Mouse (Mus musculus) kidney, embryonic 16.5 days (tissue): ENCODE measurements around the gene Evpl. TPM values are rescaled to one million over a fixed set of nuclear protein-coding genes. Genes with fewer than 3 reads are reported as not detected.
A peak's percentile ranks its signal among the peaks of the same experiment; 100 is the strongest.

Experiments
- ATAC-seq: fragments of 200-750 bp; cut with Nextera tagmentation; 2 replicates; pipeline ENCODE4 v1.8.0; 2017; ENCODE audit warnings: moderate TSS enrichment; ENCODE audit not compliant: low FRiP score, low TSS enrichment
- H3K27ac ChIP-seq: fragments of 300-500 bp; sonication (generic); 2 replicates; pipeline ENCODE4 v1.5.1; 2014; ENCODE audit warnings: low read length
- H3K27me3 ChIP-seq: fragments of 300-500 bp; sonication (generic); 2 replicates; pipeline ENCODE4 v1.6.1; 2014; ENCODE audit warnings: low read length, control low read depth, mixed read lengths; ENCODE audit not compliant: insufficient read depth
- H3K36me3 ChIP-seq: fragments of 300-500 bp; sonication (generic); 2 replicates; pipeline ENCODE4 v1.6.1; 2014; ENCODE audit warnings: low read length, control low read depth, mixed read lengths; ENCODE audit not compliant: insufficient read depth
- H3K4me1 ChIP-seq: fragments of 300-500 bp; sonication (generic); 2 replicates; pipeline ENCODE4 v1.6.1; 2014; ENCODE audit warnings: low read length, control low read depth, mixed read lengths; ENCODE audit not compliant: insufficient read depth
- H3K4me2 ChIP-seq: fragments of 300-500 bp; sonication (generic); replicated peaks from 2 replicates; pipeline ENCODE4 v1.6.1; 2014; ENCODE audit warnings: low read depth, low read length
- H3K4me3 ChIP-seq: fragments of 300-500 bp; sonication (generic); 2 replicates; pipeline ENCODE4 v1.5.1; 2014; ENCODE audit warnings: mild to moderate bottlenecking, low read length
- H3K9ac ChIP-seq: fragments of 300-500 bp; sonication (generic); replicated peaks from 2 replicates; pipeline ENCODE4 v1.6.1; 2014; ENCODE audit warnings: low read length
- H3K9me3 ChIP-seq: fragments of 300-500 bp; sonication (generic); 2 replicates; pipeline ENCODE4 v1.6.1; 2016; ENCODE audit warnings: low read length, control low read depth
- WGBS: fragments of 180-500 bp; shearing (Covaris S2); extraction: QIAGEN DNeasy Blood & Tissue Kit; methylation state at CpG from one replicate; pipeline ENCODE4 v1.1.7; 2014; 5-methylcytosine and 5-hydroxymethylcytosine counted together
- polyA plus RNA-seq: library from polyadenylated mRNA; unstranded; fragments of >200 nt; fragmentation: Nextera tagmentation; extraction: Ambion mirVana; gene quantifications from 2 replicates; pipeline ENCODE4 v1.2.1, GENCODE M21; 2015

The Evpl gene
- polyA plus RNA-seq, 1 experiment from 2014 or later: 4.1 TPM

- Histone ChIP-seq H3K36me3 (peaks cover 7% of the 10 kb centered on the region; the same call in 1 of the 2 replicates), H3K4me2 (no peak overlapping the region), H3K9me3 (peaks cover 6% of the 10 kb centered on the region; the same call in 1 of the 2 replicates), H3K4me3 (no peak overlapping the region), H3K9ac (no peak overlapping the region), H3K4me1 (peaks cover 34% of the 10 kb centered on the region), H3K27ac (peak overlapping the region; percentile 81), H3K27me3 (peaks cover 17% of the 10 kb centered on the region)
- peak; percentile 60 for ATAC-seq
- WGBS: 51% methylated on average over 7 of the region's 7 CpGs
Measured at GRCm38 (mm10) chr11:116218737-116219400, 19.0 kb downstream of the Evpl start.

- Histone ChIP-seq H3K36me3 (peaks cover 7% of the 10 kb centered on the region; the same call in 1 of the 2 replicates), H3K9me3 (peaks cover 6% of the 10 kb centered on the region; the same call in 1 of the 2 replicates), H3K27ac (peak overlapping the region; percentile 81), H3K4me1 (peaks cover 33% of the 10 kb centered on the region), H3K4me2 (no peak overlapping the region), H3K4me3 (no peak overlapping the region), H3K9ac (no peak overlapping the region), H3K27me3 (peaks cover 11% of the 10 kb centered on the region)
- 49% methylated on average over 2 of the region's 2 CpGs for WGBS
- ATAC-seq: no peak
Measured at GRCm38 (mm10) chr11:116218263-116218662, 19.6 kb downstream of the Evpl start.

- Histone ChIP-seq H3K9me3 (peaks cover 2% of the 10 kb centered on the region; the same call in 1 of the 2 replicates), H3K27ac (no peak overlapping the region), H3K4me2 (no peak overlapping the region), H3K9ac (no peak overlapping the region), H3K4me1 (peaks cover 18% of the 10 kb centered on the region), H3K4me3 (no peak overlapping the region), H3K36me3 (peaks cover 6% of the 10 kb centered on the region; the same call in 1 of the 2 replicates), H3K27me3 (0 out of 2 replicates have a peak, but pooled peaks cover 4% of the 10 kb centered on the region)
- ATAC-seq: no peak
- 74% methylated on average over 11 of the region's 11 CpGs for WGBS
Measured at GRCm38 (mm10) chr11:116216549-116216948, 21.3 kb downstream of the Evpl start.

GRCm38 (mm10) chr11:116215991-116216390 lies 21.9 kb downstream of the Evpl start:
- ATAC-seq: no peak
- Histone ChIP-seq H3K4me3 (no peak overlapping the region), H3K36me3 (peaks cover under 1% of the 10 kb centered on the region; the same call in 1 of the 2 replicates), H3K9ac (no peak overlapping the region), H3K9me3 (no peaks in the 10 kb centered on the region), H3K27ac (no peak overlapping the region), H3K4me2 (no peak overlapping the region), H3K4me1 (peaks cover 18% of the 10 kb centered on the region), H3K27me3 (0 out of 2 replicates have a peak, but pooled peaks cover 1% of the 10 kb centered on the region)
- WGBS: 89% methylated on average over 6 of the region's 6 CpGs

GRCm38 (mm10) chr11:116215181-116215580 lies 22.7 kb downstream of the Evpl start:
- Histone ChIP-seq H3K9me3 (no peaks in the 10 kb centered on the region), H3K4me3 (no peak overlapping the region), H3K27ac (no peak overlapping the region), H3K4me2 (no peak overlapping the region), H3K4me1 (peaks cover 18% of the 10 kb centered on the region), H3K36me3 (no peaks in the 10 kb centered on the region), H3K27me3 (no peaks in the 10 kb centered on the region), H3K9ac (no peak overlapping the region)
- no peak for ATAC-seq
- 75% methylated on average over 7 of the region's 7 CpGs for WGBS

GRCm38 (mm10) chr11:116213877-116214510 lies 23.9 kb downstream of the Evpl start:
- no peak overlapping the region for H3K9ac ChIP-seq
- no peaks in the 10 kb centered on the region for H3K27me3 ChIP-seq
- H3K4me3 ChIP-seq: no peak overlapping the region
- H3K4me2 ChIP-seq: no peak overlapping the region
- H3K9me3 ChIP-seq: no peaks in the 10 kb centered on the region
- H3K36me3 ChIP-seq: no peaks in the 10 kb centered on the region
- H3K4me1 ChIP-seq: peaks cover 10% of the 10 kb centered on the region
- WGBS: 77% methylated on average over 13 of the region's 13 CpGs
- no peak for ATAC-seq
- no peak overlapping the region for H3K27ac ChIP-seq

- H3K9ac ChIP-seq: no peak overlapping the region
- no peak overlapping the region for H3K4me2 ChIP-seq
- H3K36me3 ChIP-seq: no peaks in the 10 kb centered on the region
- H3K27ac ChIP-seq: no peak overlapping the region
- no peak for ATAC-seq
- no peaks in the 10 kb centered on the region for H3K27me3 ChIP-seq
- no peak overlapping the region for H3K4me3 ChIP-seq
- H3K9me3 ChIP-seq: no peaks in the 10 kb centered on the region
- WGBS: 92% methylated on average over 6 of the region's 6 CpGs
- no peaks in the 10 kb centered on the region; the same call in 1 of the 2 replicates for H3K4me1 ChIP-seq
Measured at GRCm38 (mm10) chr11:116212847-116213246, 25.0 kb downstream of the Evpl start.

- Histone ChIP-seq H3K27ac (no peak overlapping the region), H3K27me3 (no peaks in the 10 kb centered on the region), H3K36me3 (peaks cover 9% of the 10 kb centered on the region), H3K4me1 (no peaks in the 10 kb centered on the region), H3K9me3 (no peaks in the 10 kb centered on the region), H3K4me3 (no peak overlapping the region), H3K9ac (no peak overlapping the region), H3K4me2 (no peak overlapping the region)
- no peak for ATAC-seq
- WGBS: 61% methylated on average over 5 of the region's 5 CpGs
Measured at GRCm38 (mm10) chr11:116210696-116211095, 27.2 kb downstream of the Evpl start.

- no peaks in the 10 kb centered on the region for H3K9me3 ChIP-seq
- ATAC-seq: peak; percentile 46; the same call in 1 of the 2 replicates
- no peak overlapping the region for H3K4me3 ChIP-seq
- H3K9ac ChIP-seq: no peak overlapping the region
- H3K27me3 ChIP-seq: no peaks in the 10 kb centered on the region
- H3K4me1 ChIP-seq: no peaks in the 10 kb centered on the region
- no peak overlapping the region for H3K27ac ChIP-seq
- H3K36me3 ChIP-seq: peaks cover 12% of the 10 kb centered on the region
- H3K4me2 ChIP-seq: no peak overlapping the region
- WGBS: 52% methylated on average over 8 of the region's 8 CpGs
Measured at GRCm38 (mm10) chr11:116209257-116209656, 28.6 kb downstream of the Evpl start.

GRCm38 (mm10) chr11:116208660-116209059 lies 29.2 kb downstream of the Evpl start:
- Histone ChIP-seq H3K36me3 (peaks cover 13% of the 10 kb centered on the region), H3K4me1 (no peaks in the 10 kb centered on the region), H3K27me3 (no peaks in the 10 kb centered on the region), H3K4me2 (no peak overlapping the region), H3K9ac (no peak overlapping the region), H3K4me3 (no peak overlapping the region), H3K9me3 (no peaks in the 10 kb centered on the region), H3K27ac (no peak overlapping the region)
- no peak for ATAC-seq
- 78% methylated on average over 3 of the region's 3 CpGs for WGBS
